Mouse (Mus musculus) gastrocnemius, postnatal 10 days (tissue): Measurements from ENCODE around the gene 4833439L19Rik. TPM values are rescaled to one million over a fixed set of nuclear protein-coding genes. Genes with fewer than 3 reads are reported as not detected.

Source experiments
- DNase-seq: peaks from one replicate; pipeline ENCODE4 v3.0.0; 2021; ENCODE audit warnings: mixed read lengths
- microRNA-seq, 2 experiments: library from miRNA; unstranded; fragments of <30 nt; microRNA quantifications; one replicate each; pipeline ENCODE4 v1.2.0; 2021
- total RNA-seq, 2 experiments: library from RNA; stranded (reverse); gene quantifications; 2 replicates each; pipeline ENCODE4 v1.2.3; 2021

4833439L19Rik gene
- total RNA-seq, 2 experiments from 2014 or later = 94.0 to 101 TPM

DNA sequence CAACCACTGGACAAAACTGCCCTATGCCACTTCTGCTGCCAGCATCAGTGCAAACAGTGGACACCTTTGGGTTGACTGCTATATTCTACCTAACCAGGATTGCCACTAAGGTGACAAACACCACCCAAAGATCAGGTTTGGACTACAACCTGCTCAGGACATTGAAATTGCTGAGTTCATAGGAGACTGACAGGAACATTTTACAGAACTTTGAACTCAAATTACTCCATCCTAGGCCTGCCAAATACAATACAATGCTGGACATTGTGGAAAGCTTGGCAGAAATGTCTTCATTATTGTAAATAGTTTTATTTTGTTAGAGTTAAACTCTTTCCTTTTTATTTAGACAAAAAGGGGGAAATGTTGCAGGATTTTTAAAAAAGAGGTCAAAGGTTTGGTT lies 44.1 kb downstream of the 4833439L19Rik start:
- DNase-seq = no peak

GRCm38 (mm10) chr13:54520221-54520620 lies 45.0 kb downstream of the 4833439L19Rik start:
- DNase-seq = no peak

DNA sequence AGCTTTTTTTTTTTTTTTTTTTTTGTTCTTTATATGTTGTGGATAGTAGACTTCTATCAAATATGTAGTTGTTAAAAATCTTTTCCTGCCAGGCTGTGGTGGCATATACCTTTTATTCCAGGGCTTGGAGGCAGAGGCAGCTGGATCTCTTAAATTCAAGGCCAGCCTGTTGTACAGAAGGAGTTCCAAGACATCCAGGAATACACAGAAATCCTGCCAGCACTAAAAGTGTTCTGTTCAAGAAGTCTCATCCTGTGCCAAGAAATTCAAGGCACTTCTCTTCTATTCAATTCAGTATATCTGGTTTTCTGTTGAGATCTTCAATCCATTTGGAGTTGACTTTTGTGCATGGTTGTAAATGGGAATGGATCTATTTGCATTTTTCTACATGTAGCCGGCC lies 59.3 kb downstream of the 4833439L19Rik start:
- no peak for DNase-seq

- no peak for DNase-seq
Observed at GRCm38 (mm10) chr13:54504611-54505260, 60.5 kb downstream of the 4833439L19Rik start.

DNA sequence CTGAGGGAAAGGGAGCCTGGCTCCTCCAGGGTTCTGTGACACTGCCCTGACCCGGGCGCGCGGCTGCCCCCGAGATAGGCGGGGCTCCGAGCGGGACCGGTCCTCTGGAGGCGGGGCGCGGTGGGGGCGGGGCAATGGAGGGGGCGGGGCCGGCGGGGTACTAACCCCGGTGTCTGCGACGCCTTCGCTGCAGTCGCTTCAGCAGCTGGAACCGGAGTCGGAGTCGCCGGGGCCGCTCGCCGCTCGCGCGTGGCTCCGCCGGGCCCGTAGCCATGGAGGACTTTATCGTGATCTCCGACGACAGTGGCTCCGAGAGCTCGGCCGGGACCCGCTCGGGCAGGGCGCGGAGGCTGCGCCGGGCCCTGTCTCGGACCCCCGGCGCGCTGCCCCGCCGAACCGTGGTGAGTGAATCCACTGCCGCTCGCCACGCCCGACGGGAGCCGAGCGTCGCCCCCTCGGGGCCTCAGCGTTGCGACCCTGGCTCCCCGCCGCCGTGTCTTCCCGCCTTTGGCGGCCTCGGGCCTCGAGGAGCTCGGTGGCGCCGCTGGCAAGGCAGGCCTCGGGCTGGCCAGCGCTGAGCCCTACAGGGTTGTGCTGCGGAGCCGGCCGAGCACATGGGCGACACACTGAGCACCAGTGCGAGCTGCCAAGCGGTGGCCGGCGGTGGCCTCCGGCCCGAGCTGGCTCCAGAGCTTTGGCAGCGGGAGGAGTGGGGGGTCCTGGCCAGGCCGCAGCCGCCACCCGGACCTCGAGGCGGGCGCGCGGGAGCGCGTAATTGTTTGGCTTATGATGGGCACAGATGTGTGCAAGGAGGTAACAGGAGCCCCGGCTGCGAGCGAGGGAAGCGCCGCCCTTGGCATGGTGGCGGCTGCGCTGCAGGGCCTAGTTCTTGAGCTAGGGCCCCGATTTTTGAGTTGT lies 61.4 kb downstream of the 4833439L19Rik start, which contains the start of gene Simc1:
Simc1 (plus strand) TSS at position 176 of the 918 bp plus-strand sequence.
- peak; percentile 78 for DNase-seq

GRCm38 (mm10) chr13:54503278-54503603 lies 62.0 kb downstream of the 4833439L19Rik start:
- DNase-seq = no peak

- DNase-seq = no peak
Observed at GRCm38 (mm10) chr13:54501957-54502690, 63.1 kb downstream of the 4833439L19Rik start.

GRCm38 (mm10) chr13:54501352-54501751 lies 63.9 kb downstream of the 4833439L19Rik start:
- DNase-seq = no peak

Small RNA genes within 50 kb of the gene (microRNA-seq; reads per million reads assigned to microRNA genes)
- 0 reads per million in 2 experiments for gene Gm24195

Other genes starting within 250 kb of the 4833439L19Rik start
- 10 to 100 TPM in 1 of 2 experiments, 1 to 10 TPM in 1; 8.9 to 11.0 TPM for gene Cplx2, start 194.1 kb downstream of the 4833439L19Rik start, total RNA-seq
- gene Thoc3, start 96.6 kb downstream of the 4833439L19Rik start, total RNA-seq = 10 to 100 TPM; 18.9 to 19.1 TPM
- 1 to 10 TPM; 3.0 to 5.0 TPM for gene Simc1, start 61.7 kb downstream of the 4833439L19Rik start, total RNA-seq
- 1 to 10 TPM; 6.0 to 7.8 TPM for gene Arl10, start 9.6 kb upstream of the 4833439L19Rik start, total RNA-seq
- gene Nop16, start 24.7 kb upstream of the 4833439L19Rik start, total RNA-seq = 10 to 100 TPM; 17.7 to 19.6 TPM
- 100 to 1,000 TPM; 117 to 126 TPM for gene Higd2a, start 24.8 kb upstream of the 4833439L19Rik start, total RNA-seq
- 10 to 100 TPM; 82.3 to 88.0 TPM for gene Cltb, start 45.9 kb upstream of the 4833439L19Rik start, total RNA-seq
- 10 to 100 TPM; 21.7 to 27.3 TPM for gene Faf2, start 56.3 kb upstream of the 4833439L19Rik start, total RNA-seq
- gene Rnf44, start 128.5 kb upstream of the 4833439L19Rik start, total RNA-seq = 10 to 100 TPM; 32.5 to 35.3 TPM
- under 1 TPM in 1 of 2 experiments, not detected in 1; 0.07 TPM for gene Cdhr2, start 136.0 kb upstream of the 4833439L19Rik start, total RNA-seq
- gene Gprin1, start 184.4 kb upstream of the 4833439L19Rik start, total RNA-seq = under 1 TPM; 0.47 to 0.63 TPM
- 1 to 10 TPM in 1 of 2 experiments, under 1 TPM in 1; 0.40 to 1.1 TPM for gene Sncb, start 201.2 kb upstream of the 4833439L19Rik start, total RNA-seq
- not detected for gene Eif4e1b, start 218.6 kb upstream of the 4833439L19Rik start, total RNA-seq
- 10 to 100 TPM; 23.0 to 26.8 TPM for gene Tspan17, start 223.9 kb upstream of the 4833439L19Rik start, total RNA-seq